Mouse (Mus musculus) hindbrain, embryonic 14.5 days (tissue): ENCODE results near the gene Snhg11. TPM values are rescaled to one million over a fixed set of nuclear protein-coding genes. Genes with fewer than 3 reads are reported as not detected.
A peak's percentile ranks its signal among the peaks of the same experiment; 100 is the strongest.
"Not testable (repeated sequence)": the region's sequence is repeated elsewhere in the genome, so short reads cannot be mapped to it uniquely, and the experiment has no call there.

ENCODE experiments used
- ATAC-seq: fragments of 200-750 bp; cut with Nextera tagmentation; 2 replicates; pipeline ENCODE4 v1.8.0; 2017; ENCODE audit warnings: moderate number of reproducible peaks, mild to moderate bottlenecking, moderate TSS enrichment, moderate library complexity; ENCODE audit not compliant: low FRiP score
- DNase-seq: peaks from one replicate; pipeline ENCODE4 v3.0.0-alpha.2; 2015; ENCODE audit warnings: low spot score
- H3K27ac ChIP-seq: fragments of 300-500 bp; sonication (generic); 2 replicates; pipeline ENCODE4 v1.5.1; 2014; ENCODE audit warnings: mild to moderate bottlenecking, moderate library complexity
- H3K27me3 ChIP-seq: fragments of 300-500 bp; sonication (generic); 2 replicates; pipeline ENCODE4 v1.6.1; 2014; ENCODE audit warnings: mild to moderate bottlenecking, low read length, mixed read lengths; ENCODE audit not compliant: control insufficient read depth, insufficient read depth
- H3K36me3 ChIP-seq: fragments of 300-500 bp; sonication (generic); replicated peaks from 2 replicates; pipeline ENCODE4 v1.6.1; 2014; ENCODE audit not compliant: control insufficient read depth, insufficient read depth
- H3K4me1 ChIP-seq: fragments of 300-500 bp; sonication (generic); replicated peaks from 2 replicates; pipeline ENCODE4 v1.6.1; 2014; ENCODE audit warnings: antibody characterized with exemption, low read length, mixed read lengths; ENCODE audit not compliant: control insufficient read depth, insufficient read depth
- H3K4me2 ChIP-seq: fragments of 300-500 bp; sonication (generic); replicated peaks from 2 replicates; pipeline ENCODE4 v1.6.1; 2014; ENCODE audit warnings: mild to moderate bottlenecking, moderate library complexity
- H3K4me3 ChIP-seq: fragments of 300-500 bp; sonication (generic); replicated peaks from 2 replicates; pipeline ENCODE4 v1.5.1; 2014; ENCODE audit warnings: mild to moderate bottlenecking, low read length
- H3K9ac ChIP-seq: fragments of 300-500 bp; sonication (generic); 2 replicates; pipeline ENCODE4 v1.6.1; 2014
- H3K9me3 ChIP-seq: fragments of 300-500 bp; sonication (generic); 2 replicates; pipeline ENCODE4 v1.6.1; 2016; ENCODE audit warnings: low read length; ENCODE audit not compliant: control insufficient read depth
- WGBS: fragments of 180-500 bp; shearing (Covaris S2); extraction: QIAGEN DNeasy Blood & Tissue Kit; methylation state at CpG from one replicate; pipeline ENCODE4 v1.1.7; 2014; 5-methylcytosine and 5-hydroxymethylcytosine counted together
- polyA plus RNA-seq: library from polyadenylated mRNA; unstranded; fragments of >200 nt; fragmentation: Nextera tagmentation; extraction: Ambion mirVana; gene quantifications from 2 replicates; pipeline ENCODE4 v1.2.1, GENCODE M21; 2014

Gene Snhg11
- polyA plus RNA-seq, 1 experiment from 2014 or later = 543 TPM

GRCm38 (mm10) chr2:158379354-158380078 lies 4.1 kb downstream of the Snhg11 start:
- Histone ChIP-seq H3K27me3 (no peaks in the 10 kb centered on the region), H3K9ac (no peak overlapping the region), H3K27ac (no peak overlapping the region; the same call in 1 of the 2 replicates), H3K9me3 (no peaks in the 10 kb centered on the region), H3K4me2 (peak overlapping the region; percentile 13; the same call in 1 of the 2 replicates), H3K4me1 (0 out of 2 replicates have a peak, but pooled peaks cover 13% of the 10 kb centered on the region), H3K4me3 (no peak overlapping the region), H3K36me3 (peaks cover 52% of the 10 kb centered on the region)
- ATAC-seq (peak; percentile 18; the same call in 1 of the 2 replicates), DNase-seq (peak; percentile 87)
- 46% methylated on average over 13 of the region's 13 CpGs for WGBS

- no peaks in the 10 kb centered on the region for H3K27me3 ChIP-seq
- H3K4me1 ChIP-seq = no peaks in the 10 kb centered on the region
- H3K9ac ChIP-seq = no peak overlapping the region
- DNase-seq = no peak
- no peak overlapping the region for H3K4me2 ChIP-seq
- no peak overlapping the region for H3K4me3 ChIP-seq
- no peak overlapping the region for H3K27ac ChIP-seq
- no peak for ATAC-seq
- peaks cover 40% of the 10 kb centered on the region for H3K36me3 ChIP-seq
- WGBS = 43% methylated on average over 8 of the region's 8 CpGs
- no peaks in the 10 kb centered on the region for H3K9me3 ChIP-seq
Observed at GRCm38 (mm10) chr2:158386072-158386471, 10.6 kb downstream of the Snhg11 start.

GRCm38 (mm10) chr2:158389421-158389820 lies 14.0 kb downstream of the Snhg11 start:
- 87% methylated on average over 7 of the region's 7 CpGs for WGBS
- no peak overlapping the region for H3K9ac ChIP-seq
- no peaks in the 10 kb centered on the region for H3K27me3 ChIP-seq
- H3K9me3 ChIP-seq = no peaks in the 10 kb centered on the region
- DNase-seq (no peak), ATAC-seq (no peak)
- H3K4me3 ChIP-seq = no peak overlapping the region
- H3K4me1 ChIP-seq = no peaks in the 10 kb centered on the region
- no peak overlapping the region for H3K27ac ChIP-seq
- H3K4me2 ChIP-seq = no peak overlapping the region
- H3K36me3 ChIP-seq = peaks cover 14% of the 10 kb centered on the region

GRCm38 (mm10) chr2:158396369-158396768 lies 20.9 kb downstream of the Snhg11 start:
- Histone ChIP-seq H3K27me3 (no peaks in the 10 kb centered on the region), H3K9me3 (no peaks in the 10 kb centered on the region), H3K4me1 (no peaks in the 10 kb centered on the region), H3K27ac (no peak overlapping the region), H3K4me3 (no peak overlapping the region), H3K36me3 (no peaks in the 10 kb centered on the region), H3K9ac (no peak overlapping the region), H3K4me2 (no peak overlapping the region)
- 91% methylated on average over 6 of the region's 6 CpGs for WGBS
- no peak for ATAC-seq
- no peak for DNase-seq

GRCm38 (mm10) chr2:158397140-158397539 lies 21.7 kb downstream of the Snhg11 start:
- H3K9me3 ChIP-seq, H3K27me3 ChIP-seq, H3K36me3 ChIP-seq, DNase-seq, H3K4me3 ChIP-seq, H3K4me1 ChIP-seq, ATAC-seq, H3K27ac ChIP-seq, H3K9ac ChIP-seq, H3K4me2 ChIP-seq: not testable (repeated sequence)
- 76% methylated on average over 13 of the region's 13 CpGs for WGBS

- 87% methylated on average over 7 of the region's 7 CpGs for WGBS
- no peak overlapping the region for H3K4me3 ChIP-seq
Observed at GRCm38 (mm10) chr2:158402915-158403314, 27.5 kb downstream of the Snhg11 start.

GRCm38 (mm10) chr2:158408997-158409594 lies 33.7 kb downstream of the Snhg11 start:
- H3K27me3 ChIP-seq = no peaks in the 10 kb centered on the region
- no peaks in the 10 kb centered on the region for H3K36me3 ChIP-seq
- peak; percentile 39 for ATAC-seq
- DNase-seq = no peak
- peak overlapping the region; percentile 61 for H3K4me2 ChIP-seq
- peak overlapping the region; percentile 94 for H3K4me3 ChIP-seq
- H3K9me3 ChIP-seq = no peaks in the 10 kb centered on the region
- 26% methylated on average over 14 of the region's 14 CpGs for WGBS
- H3K9ac ChIP-seq = peak overlapping the region; percentile 58
- peak overlapping the region; percentile 92 for H3K27ac ChIP-seq
- H3K4me1 ChIP-seq = peaks cover 23% of the 10 kb centered on the region

More at GRCm38 (mm10) chr2:158402915-158403314, 27.5 kb downstream of the Snhg11 start:
- Histone ChIP-seq H3K27ac (no peak overlapping the region), H3K9ac (no peak overlapping the region), H3K9me3 (no peaks in the 10 kb centered on the region), H3K4me2 (no peak overlapping the region), H3K4me1 (no peaks in the 10 kb centered on the region), H3K27me3 (no peaks in the 10 kb centered on the region), H3K36me3 (no peaks in the 10 kb centered on the region)
- DNase-seq = no peak
- ATAC-seq = no peak

- H3K4me1 ChIP-seq = peaks cover 23% of the 10 kb centered on the region
- H3K4me2 ChIP-seq = peak within 1 kb of the TSS; percentile 93
- H3K27me3 ChIP-seq = no peaks in the 10 kb centered on the region
- under 1% methylated on average over 44 of the region's 46 CpGs for WGBS
- peak; percentile 100 for DNase-seq
- H3K36me3 ChIP-seq = no peaks in the 10 kb centered on the region
- H3K27ac ChIP-seq = peak within 1 kb of the TSS; percentile 92
- H3K4me3 ChIP-seq = peak within 1 kb of the TSS; percentile 94
- peak within 1 kb of the TSS; percentile 95 for H3K9ac ChIP-seq
- peak; percentile 86 for ATAC-seq
- no peaks in the 10 kb centered on the region for H3K9me3 ChIP-seq
Observed at GRCm38 (mm10) chr2:158409595-158410021, 34.2 kb downstream of the Snhg11 start, which contains the start of gene Ralgapb. Gene Ralgapb, plus strand, starts transcription at chr2:158409848.
